Mouse (Mus musculus) kidney, embryonic 15.5 days (tissue): ENCODE results near the gene Tmem209. TPM values are rescaled to one million over a fixed set of nuclear protein-coding genes. Genes with fewer than 3 reads are reported as not detected.

Source experiments
- ATAC-seq: fragments of 200-750 bp; cut with Nextera tagmentation; replicated peaks from 2 replicates; pipeline ENCODE4 v1.8.0; 2017; ENCODE audit warnings: moderate TSS enrichment; ENCODE audit not compliant: low FRiP score
- H3K27ac ChIP-seq: fragments of 300-500 bp; sonication (generic); 2 replicates; pipeline ENCODE4 v1.5.1; 2015; ENCODE audit warnings: mild to moderate bottlenecking, inconsistent platforms
- H3K27me3 ChIP-seq: fragments of 300-500 bp; sonication (generic); 2 replicates; pipeline ENCODE4 v1.6.1; 2015; ENCODE audit warnings: inconsistent platforms
- H3K36me3 ChIP-seq: fragments of 300-500 bp; sonication (generic); 2 replicates; pipeline ENCODE4 v1.6.1; 2015; ENCODE audit warnings: inconsistent platforms
- H3K4me1 ChIP-seq: fragments of 300-500 bp; sonication (generic); 2 replicates; pipeline ENCODE4 v1.6.1; 2015; ENCODE audit warnings: inconsistent platforms
- H3K4me2 ChIP-seq: fragments of 300-500 bp; sonication (generic); 2 replicates; pipeline ENCODE4 v1.6.1; 2015; ENCODE audit warnings: moderate library complexity, mild to moderate bottlenecking, inconsistent platforms
- H3K4me3 ChIP-seq: fragments of 300-500 bp; sonication (generic); replicated peaks from 2 replicates; pipeline ENCODE4 v1.5.1; 2015; ENCODE audit warnings: mild to moderate bottlenecking, inconsistent platforms
- H3K9ac ChIP-seq: fragments of 300-500 bp; sonication (generic); 2 replicates; pipeline ENCODE4 v1.6.1; 2015; ENCODE audit warnings: mild to moderate bottlenecking, inconsistent platforms
- H3K9me3 ChIP-seq: fragments of 300-500 bp; sonication (generic); replicated peaks from 2 replicates; pipeline ENCODE4 v1.6.1; 2016; ENCODE audit warnings: inconsistent platforms
- WGBS: fragments of 180-500 bp; shearing (Covaris S2); methylation state at CpG from one replicate; pipeline ENCODE4 v1.1.7; 2015; ENCODE audit warnings: mixed read lengths; 5-methylcytosine and 5-hydroxymethylcytosine counted together
- polyA plus RNA-seq: library from polyadenylated mRNA; unstranded; fragments of >200 nt; fragmentation: Nextera tagmentation; extraction: Ambion mirVana; gene quantifications from 2 replicates; pipeline ENCODE4 v1.2.1, GENCODE M21; 2015

Tmem209 gene
- polyA plus RNA-seq, 1 experiment from 2014 or later, result 46.6 TPM

DNA sequence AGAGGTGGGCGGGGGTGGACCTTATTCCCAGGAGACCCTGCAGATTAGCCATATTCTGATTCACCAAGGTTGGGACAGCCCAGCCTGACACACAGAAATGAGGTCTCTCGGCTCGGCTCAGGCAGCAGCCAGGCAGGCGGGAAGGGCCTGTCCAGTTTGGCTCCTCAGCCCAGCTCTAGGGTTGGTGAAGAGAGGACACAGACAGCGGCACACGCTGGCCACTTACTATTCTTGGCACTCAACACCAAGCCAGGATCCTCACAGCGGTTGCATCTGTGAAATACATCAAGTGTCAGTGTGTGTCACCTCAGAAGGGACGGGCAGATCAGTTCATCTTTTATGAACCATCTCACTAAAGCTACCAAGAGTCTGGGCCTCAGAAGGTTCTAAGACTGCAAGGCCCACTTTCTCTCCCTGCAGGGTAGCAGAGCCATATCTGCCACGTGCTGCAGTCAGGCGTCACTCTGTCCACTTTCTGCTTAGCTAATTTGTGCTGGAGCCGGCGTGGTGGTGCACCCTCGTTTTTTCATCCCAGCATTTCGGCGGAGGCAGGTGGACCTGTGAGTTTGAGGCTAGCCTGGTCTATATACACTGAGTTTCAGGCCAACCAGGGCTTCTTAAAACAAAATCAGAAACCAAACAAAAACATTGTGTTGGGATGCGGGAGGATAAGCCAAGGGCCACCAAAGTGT, 50.4 kb downstream of the Tmem209 start:
- Histone ChIP-seq H3K4me3 (peak overlapping the region; percentile 48), H3K27me3 (no peaks in the 10 kb centered on the region), H3K4me2 (peak overlapping the region; percentile 74), H3K36me3 (peaks cover 20% of the 10 kb centered on the region), H3K27ac (peak overlapping the region; percentile 98), H3K9ac (peak overlapping the region; percentile 59), H3K9me3 (no peaks in the 10 kb centered on the region), H3K4me1 (peaks cover 46% of the 10 kb centered on the region)
- ATAC-seq, result no peak
- WGBS, result 71% methylated on average over 16 of the region's 16 CpGs

DNA sequence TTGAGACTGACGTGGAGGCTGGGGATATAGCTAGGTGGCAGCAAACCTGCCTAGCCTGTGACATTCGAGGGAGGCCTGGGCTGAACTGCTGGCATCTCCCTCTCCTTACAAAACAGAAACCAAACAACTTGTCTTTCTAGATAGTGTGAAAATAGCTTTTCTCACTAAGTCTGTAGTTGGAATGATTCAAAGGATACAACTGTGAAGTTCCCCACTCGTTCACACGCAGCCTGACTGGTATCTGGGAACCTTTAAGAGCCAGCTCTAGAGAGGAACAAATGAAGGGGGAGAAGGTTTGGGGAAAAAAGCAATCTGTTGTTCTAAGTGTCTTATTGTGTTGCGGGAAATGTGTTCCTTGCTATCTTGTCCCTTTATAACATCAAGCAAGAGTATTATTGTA, 51.0 kb downstream of the Tmem209 start:
- H3K27me3 ChIP-seq, result no peaks in the 10 kb centered on the region
- H3K27ac ChIP-seq, result 0 out of 2 replicates have a peak overlapping the region, but pooled peaks have one; percentile 98
- H3K4me3 ChIP-seq, result no peak overlapping the region
- no peak for ATAC-seq
- peaks cover 26% of the 10 kb centered on the region for H3K36me3 ChIP-seq
- WGBS, result 78% methylated on average over 5 of the region's 5 CpGs
- no peaks in the 10 kb centered on the region for H3K9me3 ChIP-seq
- H3K4me1 ChIP-seq, result peaks cover 46% of the 10 kb centered on the region
- no peak overlapping the region for H3K9ac ChIP-seq
- H3K4me2 ChIP-seq, result no peak overlapping the region

DNA sequence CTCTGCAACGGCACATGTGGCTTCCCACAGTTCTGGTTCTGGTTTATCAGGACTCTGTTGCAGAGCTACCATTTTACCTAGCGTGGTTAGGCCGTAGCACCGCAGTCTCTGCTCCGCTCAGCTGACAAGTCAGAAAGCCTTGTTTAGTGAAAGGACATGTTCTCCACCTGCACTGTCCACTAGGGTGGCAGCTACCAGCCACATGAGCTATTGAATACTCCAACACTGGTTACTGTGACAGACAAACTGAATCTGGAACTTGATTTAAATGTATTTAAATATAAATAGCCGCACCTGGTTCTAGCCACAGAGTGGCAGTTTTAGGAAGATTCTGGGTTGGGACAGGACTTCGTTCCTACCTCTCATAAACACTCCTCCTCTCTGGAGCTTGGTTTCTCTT, 52.6 kb downstream of the Tmem209 start:
- Histone ChIP-seq H3K4me3 (no peak overlapping the region), H3K4me1 (peaks cover 30% of the 10 kb centered on the region), H3K9ac (no peak overlapping the region), H3K36me3 (peaks cover 38% of the 10 kb centered on the region), H3K27me3 (no peaks in the 10 kb centered on the region), H3K27ac (no peak overlapping the region), H3K4me2 (no peak overlapping the region), H3K9me3 (no peaks in the 10 kb centered on the region)
- WGBS, result 94% methylated on average over 7 of the region's 7 CpGs
- no peak for ATAC-seq

DNA sequence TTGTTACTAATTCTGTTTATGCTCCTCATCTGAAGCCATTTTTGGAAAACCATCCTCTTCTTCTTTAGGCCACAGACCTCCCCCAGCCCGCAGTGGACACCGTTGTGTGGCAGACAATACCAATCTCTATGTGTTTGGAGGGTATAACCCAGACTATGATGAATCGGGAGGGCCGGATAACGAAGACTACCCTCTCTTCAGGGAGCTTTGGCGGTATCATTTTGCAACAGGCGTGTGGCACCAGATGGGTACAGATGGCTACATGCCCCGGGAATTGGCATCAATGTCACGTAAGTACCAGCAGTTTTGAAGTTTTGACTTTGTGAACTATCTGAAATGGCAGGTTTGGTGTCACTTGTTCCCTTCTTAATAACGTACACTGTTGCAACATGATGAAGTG, 70.0 kb downstream of the Tmem209 start:
- ATAC-seq, result no peak
- Histone ChIP-seq H3K27me3 (no peaks in the 10 kb centered on the region), H3K9me3 (no peaks in the 10 kb centered on the region), H3K4me3 (no peak overlapping the region), H3K36me3 (peaks cover 48% of the 10 kb centered on the region), H3K4me2 (no peak overlapping the region), H3K27ac (no peak overlapping the region), H3K4me1 (peaks cover 11% of the 10 kb centered on the region), H3K9ac (no peak overlapping the region)
- 96% methylated on average over 10 of the region's 10 CpGs for WGBS

DNA sequence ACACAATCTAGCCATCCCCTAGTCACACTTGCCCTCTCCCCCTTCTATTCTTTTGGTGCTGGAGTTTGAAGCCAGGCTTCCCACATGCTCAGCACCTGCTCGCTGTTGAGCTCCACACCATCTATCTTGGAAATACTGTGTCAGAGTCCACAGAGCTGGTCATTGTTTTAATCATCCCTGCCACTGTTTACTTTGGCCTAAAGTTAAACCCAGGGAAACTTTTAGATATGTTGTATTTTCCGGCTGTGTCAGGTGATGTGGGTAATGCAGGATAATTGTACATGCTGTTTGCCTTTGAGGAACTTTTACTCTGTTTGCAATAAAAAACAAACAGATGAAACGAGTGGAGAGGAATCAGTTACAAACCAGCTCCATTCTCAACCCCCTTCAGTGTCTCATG, 72.5 kb downstream of the Tmem209 start:
- Histone ChIP-seq H3K9me3 (no peaks in the 10 kb centered on the region), H3K4me2 (no peak overlapping the region), H3K27me3 (no peaks in the 10 kb centered on the region), H3K9ac (no peak overlapping the region), H3K27ac (no peak overlapping the region), H3K4me3 (no peak overlapping the region), H3K4me1 (peaks cover 18% of the 10 kb centered on the region), H3K36me3 (peaks cover 29% of the 10 kb centered on the region)
- 49% methylated on average over 3 of the region's 3 CpGs for WGBS
- no peak for ATAC-seq

DNA sequence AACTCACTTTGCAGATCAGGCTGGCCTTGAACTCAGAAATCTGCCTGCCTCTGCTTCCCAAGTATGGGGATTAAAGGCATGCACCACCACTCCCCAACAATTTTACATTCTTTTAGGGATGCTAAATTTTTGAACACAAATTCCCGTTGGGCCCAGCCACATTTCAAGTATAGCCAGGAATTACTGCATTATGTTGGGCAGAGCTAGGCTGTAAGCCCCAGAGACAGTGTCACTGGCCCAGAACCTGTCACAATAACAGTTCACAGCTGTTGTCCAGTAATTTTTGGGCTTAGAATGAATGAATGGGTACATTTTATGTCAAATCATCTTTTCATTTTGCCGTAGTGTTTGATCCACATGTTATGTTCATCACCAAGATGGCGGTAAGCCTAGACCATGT, 73.1 kb downstream of the Tmem209 start:
- no peak overlapping the region for H3K9ac ChIP-seq
- WGBS, result 87% methylated on average over 3 of the region's 3 CpGs
- peaks cover 21% of the 10 kb centered on the region for H3K4me1 ChIP-seq
- peaks cover 23% of the 10 kb centered on the region for H3K36me3 ChIP-seq
- H3K27ac ChIP-seq, result no peak overlapping the region
- no peaks in the 10 kb centered on the region for H3K9me3 ChIP-seq
- no peaks in the 10 kb centered on the region for H3K27me3 ChIP-seq
- H3K4me2 ChIP-seq, result no peak overlapping the region
- ATAC-seq, result no peak
- no peak overlapping the region for H3K4me3 ChIP-seq

- 61% methylated on average over 3 of the region's 3 CpGs for WGBS
- Histone ChIP-seq H3K4me3 (no peak overlapping the region), H3K9me3 (no peaks in the 10 kb centered on the region), H3K9ac (no peak overlapping the region), H3K4me2 (no peak overlapping the region), H3K27ac (peak overlapping the region; percentile 56), H3K36me3 (peaks cover 15% of the 10 kb centered on the region), H3K4me1 (peaks cover 19% of the 10 kb centered on the region), H3K27me3 (no peaks in the 10 kb centered on the region)
- no peak for ATAC-seq
Observed at GRCm38 (mm10) chr6:30432461-30433192, 77.0 kb downstream of the Tmem209 start.

Other genes with a start within 250 kb of the Tmem209 start
- 50.6 and 50.9 TPM in 2 replicates for gene Ube2h, start 205.2 kb downstream of the Tmem209 start, polyA plus RNA-seq
- gene Zc3hc1, start 118.8 kb downstream of the Tmem209 start, polyA plus RNA-seq, result 63.6 and 69.4 TPM in 2 replicates
- 28.6 and 33.2 TPM in 2 replicates for gene Klhdc10, start 107.9 kb downstream of the Tmem209 start, polyA plus RNA-seq
- not detected in 2 replicates for gene Ssmem1, start 66 bp upstream of the Tmem209 start, polyA plus RNA-seq
- gene Cpa2, start 31.8 kb upstream of the Tmem209 start, polyA plus RNA-seq, result 20.2 and 21.5 TPM in 2 replicates
- gene Cpa4, start 58.6 kb upstream of the Tmem209 start, polyA plus RNA-seq, result 0.18 and 0.37 TPM in 2 replicates
- gene Cpa5, start 101.2 kb upstream of the Tmem209 start, polyA plus RNA-seq, result 0.40 and 0.66 TPM in 2 replicates
- gene Cpa1, start 129.4 kb upstream of the Tmem209 start, polyA plus RNA-seq, result 1.8 and 3.0 TPM in 2 replicates
- 23.5 and 24.9 TPM in 2 replicates for gene Cep41, start 184.0 kb upstream of the Tmem209 start, polyA plus RNA-seq
- 2,036 and 2,131 TPM in 2 replicates for gene Mest, start 213.8 kb upstream of the Tmem209 start, polyA plus RNA-seq